Mouse (Mus musculus): ENCODE results near the gene H2-T22.

- no peak for TF ChIP-seq POLR2A (IDR thresholded peaks at IDR 0.05; ENCODE audit: extremely low read depth, insufficient read depth, low read length)
- no peak for TF ChIP-seq CTCF (IDR thresholded peaks at IDR 0.05; ENCODE audit: low read depth, low read length)
These were observed 43.2 kb downstream of the H2-T22 start for GRCm38 (mm10) chr17:35999356-35999755.

All from liver, adult 2 months (tissue).